Mouse (Mus musculus) bone marrow macrophage, adult 2 months (primary cell): Measurements from ENCODE around the gene Acot6.

ENCODE experiments used
- CTCF ChIP-seq: IDR thresholded peaks from 2 replicates; pipeline ENCODE4 v1.5.1; 2012; ENCODE audit warnings: low read depth, mild to moderate bottlenecking, low read length, moderate library complexity
- POLR2A ChIP-seq: IDR thresholded peaks from 2 replicates; pipeline ENCODE4 v1.6.1; 2012; ENCODE audit warnings: mild to moderate bottlenecking, low read depth, low read length, borderline replicate concordance

- TF ChIP-seq CTCF (no peak), POLR2A (no peak)
Observed at GRCm38 (mm10) chr12:84067752-84068151, 32.7 kb upstream of the Acot6 start.
